Mouse (Mus musculus): ENCODE measurements around the gene Slc9a1. TPM values are rescaled to one million over a fixed set of nuclear protein-coding genes. Genes with fewer than 3 reads are reported as not detected.

Gene Slc9a1
- polyA plus RNA-seq (2012; ENCODE audit: insufficient read depth, insufficient read length, low replicate concordance, missing spikeins) = not detected in 2 replicates

DNA sequence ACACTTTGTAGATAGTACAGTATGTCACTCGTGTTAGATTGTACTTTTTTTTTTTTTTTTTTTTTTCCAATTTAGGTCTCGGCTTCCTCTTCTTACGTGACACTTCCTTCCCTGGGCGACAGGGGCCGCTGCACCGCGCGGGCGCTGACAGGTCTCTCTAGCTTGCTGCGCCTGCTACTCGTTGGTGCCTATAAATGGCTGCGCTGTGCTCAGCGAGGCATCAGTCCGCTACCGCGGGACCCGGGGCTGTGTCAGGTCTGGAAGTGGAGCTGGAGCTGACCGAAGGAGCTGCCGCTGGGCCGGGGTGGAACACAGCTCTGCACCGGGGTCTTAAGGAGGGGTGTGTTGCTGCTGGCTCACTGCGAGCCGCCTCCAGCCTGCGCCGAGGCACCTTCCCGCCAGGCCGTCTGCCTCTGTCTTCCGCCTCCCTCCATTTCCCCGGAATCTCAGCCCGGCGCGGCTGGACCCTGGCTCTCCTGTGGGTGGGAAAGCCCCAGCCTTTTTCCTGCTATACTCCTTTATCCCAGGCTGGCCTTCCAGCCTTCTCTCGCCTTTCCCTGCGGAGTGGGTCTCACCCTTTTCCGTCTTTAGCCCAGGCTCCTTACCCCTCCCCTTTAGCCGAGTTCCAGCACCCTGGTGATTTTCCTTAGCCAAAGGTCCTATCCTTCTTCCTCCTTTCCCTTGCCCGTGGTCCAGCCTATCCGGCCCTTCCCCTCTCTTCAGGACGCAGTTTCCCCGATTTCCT is at the start of gene Slc9a1:
TSS of gene Slc9a1 (plus strand) at position 154 of the 745 bp plus-strand sequence.
- H3K27ac ChIP-seq (ENCODE audit: insufficient read depth, low read depth, low read length) = peak within 1 kb of the TSS; percentile 68
- peak within 1 kb of the TSS; percentile 71 for H3K4me3 ChIP-seq (ENCODE audit: insufficient read depth, low read depth, low read length)
- peaks cover 35% of the 10 kb centered on the region for H3K4me1 ChIP-seq (ENCODE audit: control insufficient read depth, insufficient read depth, low read length)
- TF ChIP-seq POLR2A (IDR thresholded peaks at IDR 0.05; ENCODE audit: insufficient read depth, low read depth, low read length) (peak; percentile 100), CTCF (IDR thresholded peaks at IDR 0.05; ENCODE audit: insufficient read depth, low read depth, low read length) (peak; percentile 82)
- under 1% methylated on average over 38 of the region's 40 CpGs for WGBS

GRCm38 (mm10) chr4:133328129-133328528 is 41.4 kb upstream of the Slc9a1 start:
- TF ChIP-seq CTCF (IDR thresholded peaks at IDR 0.05; ENCODE audit: insufficient read depth, low read depth, low read length) = no peak
- TF ChIP-seq POLR2A (IDR thresholded peaks at IDR 0.05; ENCODE audit: insufficient read depth, low read depth, low read length) = no peak
- 88% methylated on average over 7 of the region's 7 CpGs for WGBS
- H3K4me1 ChIP-seq (ENCODE audit: control insufficient read depth, insufficient read depth, low read length) = peaks cover 12% of the 10 kb centered on the region
- H3K27ac ChIP-seq (ENCODE audit: insufficient read depth, low read depth, low read length) = no peak overlapping the region
- no peak overlapping the region for H3K4me3 ChIP-seq (ENCODE audit: insufficient read depth, low read depth, low read length)

GRCm38 (mm10) chr4:133330296-133330695 is 39.2 kb upstream of the Slc9a1 start:
- no peak overlapping the region for H3K4me3 ChIP-seq (ENCODE audit: insufficient read depth, low read depth, low read length)
- H3K27ac ChIP-seq (ENCODE audit: insufficient read depth, low read depth, low read length) = no peak overlapping the region
- H3K4me1 ChIP-seq (ENCODE audit: control insufficient read depth, insufficient read depth, low read length) = peaks cover 17% of the 10 kb centered on the region
- 80% methylated on average over 4 of the region's 4 CpGs for WGBS
- TF ChIP-seq CTCF (IDR thresholded peaks at IDR 0.05; ENCODE audit: insufficient read depth, low read depth, low read length) = no peak
- no peak for TF ChIP-seq POLR2A (IDR thresholded peaks at IDR 0.05; ENCODE audit: insufficient read depth, low read depth, low read length)

DNA sequence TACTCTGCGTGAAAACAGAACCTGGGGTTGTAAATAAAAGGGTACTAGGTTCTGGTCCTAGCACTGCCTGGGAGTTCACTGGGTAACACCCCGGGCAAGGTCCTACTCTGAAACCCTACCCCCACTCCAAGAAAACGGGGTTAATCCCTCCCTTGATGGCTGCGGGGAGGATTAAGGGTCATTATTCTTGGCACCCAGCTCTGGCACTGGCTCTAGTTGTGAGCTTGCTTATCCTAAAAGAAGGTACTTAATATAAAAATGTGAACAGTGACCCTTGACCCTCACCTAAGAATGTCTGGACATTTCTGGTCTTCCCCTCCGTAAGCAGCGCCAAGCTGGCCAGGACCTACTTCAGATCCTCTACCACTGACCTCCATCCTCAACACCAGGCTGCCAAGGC is 36.2 kb upstream of the Slc9a1 start:
- no peak overlapping the region for H3K4me3 ChIP-seq (ENCODE audit: insufficient read depth, low read depth, low read length)
- 60% methylated on average over 6 of the region's 6 CpGs for WGBS
- no peak overlapping the region for H3K27ac ChIP-seq (ENCODE audit: insufficient read depth, low read depth, low read length)
- peaks cover 13% of the 10 kb centered on the region for H3K4me1 ChIP-seq (ENCODE audit: control insufficient read depth, insufficient read depth, low read length)
- no peak for TF ChIP-seq CTCF (IDR thresholded peaks at IDR 0.05; ENCODE audit: insufficient read depth, low read depth, low read length)
- no peak for TF ChIP-seq POLR2A (IDR thresholded peaks at IDR 0.05; ENCODE audit: insufficient read depth, low read depth, low read length)

GRCm38 (mm10) chr4:133337833-133338520 is 31.5 kb upstream of the Slc9a1 start:
- Histone ChIP-seq H3K27ac (ENCODE audit: insufficient read depth, low read depth, low read length) (no peak overlapping the region), H3K4me3 (ENCODE audit: insufficient read depth, low read depth, low read length) (peak overlapping the region; percentile 62), H3K4me1 (ENCODE audit: control insufficient read depth, insufficient read depth, low read length) (peaks cover 12% of the 10 kb centered on the region)
- 8% methylated on average over 14 of the region's 14 CpGs for WGBS
- TF ChIP-seq CTCF (IDR thresholded peaks at IDR 0.05; ENCODE audit: insufficient read depth, low read depth, low read length) = no peak

GRCm38 (mm10) chr4:133338521-133339095 is 30.9 kb upstream of the Slc9a1 start:
- Histone ChIP-seq H3K4me1 (ENCODE audit: control insufficient read depth, insufficient read depth, low read length) (peaks cover 7% of the 10 kb centered on the region), H3K4me3 (ENCODE audit: insufficient read depth, low read depth, low read length) (peak overlapping the region; percentile 62), H3K27ac (ENCODE audit: insufficient read depth, low read depth, low read length) (no peak overlapping the region)
- TF ChIP-seq CTCF (IDR thresholded peaks at IDR 0.05; ENCODE audit: insufficient read depth, low read depth, low read length) = no peak
- no peak for TF ChIP-seq POLR2A (IDR thresholded peaks at IDR 0.05; ENCODE audit: insufficient read depth, low read depth, low read length)
- under 1% methylated on average over 39 of the region's 39 CpGs for WGBS

- TF ChIP-seq POLR2A (IDR thresholded peaks at IDR 0.05; ENCODE audit: insufficient read depth, low read depth, low read length) (peak; percentile 61; the same call in 1 of the 2 replicates), CTCF (IDR thresholded peaks at IDR 0.05; ENCODE audit: insufficient read depth, low read depth, low read length) (no peak)
- H3K4me3 ChIP-seq (ENCODE audit: insufficient read depth, low read depth, low read length) = peak overlapping the region; percentile 62
- peaks cover 6% of the 10 kb centered on the region; the same call in 1 of the 2 replicates for H3K4me1 ChIP-seq (ENCODE audit: control insufficient read depth, insufficient read depth, low read length)
- no peak overlapping the region for H3K27ac ChIP-seq (ENCODE audit: insufficient read depth, low read depth, low read length)
- WGBS = under 1% methylated on average over 57 of the region's 60 CpGs
Measured at GRCm38 (mm10) chr4:133339148-133339749, 30.3 kb upstream of the Slc9a1 start.

DNA sequence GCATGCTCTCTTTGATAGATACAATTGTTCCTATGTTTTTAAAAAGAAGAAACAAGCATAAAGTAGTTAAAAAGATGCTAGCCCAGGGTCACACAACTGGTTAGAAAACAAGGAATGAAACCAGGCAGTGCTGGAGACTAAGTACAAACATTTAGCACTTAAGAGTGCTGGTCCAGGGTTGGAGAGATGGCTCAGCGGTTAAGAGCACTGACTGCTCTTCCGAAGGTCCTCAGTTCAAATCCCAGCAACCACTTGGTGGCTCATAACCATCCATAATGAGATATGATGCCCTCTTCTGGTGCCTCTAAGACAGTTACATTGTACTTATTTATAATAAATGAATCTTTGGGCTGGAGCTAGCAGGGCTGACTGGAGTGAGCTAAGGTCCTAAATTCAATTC is 29.3 kb upstream of the Slc9a1 start:
- Histone ChIP-seq H3K4me3 (ENCODE audit: insufficient read depth, low read depth, low read length) (no peak overlapping the region), H3K4me1 (ENCODE audit: control insufficient read depth, insufficient read depth, low read length) (peaks cover 6% of the 10 kb centered on the region; the same call in 1 of the 2 replicates), H3K27ac (ENCODE audit: insufficient read depth, low read depth, low read length) (no peak overlapping the region)
- TF ChIP-seq CTCF (IDR thresholded peaks at IDR 0.05; ENCODE audit: insufficient read depth, low read depth, low read length) = no peak
- TF ChIP-seq POLR2A (IDR thresholded peaks at IDR 0.05; ENCODE audit: insufficient read depth, low read depth, low read length) = no peak
- 86% methylated on average over 2 of the region's 2 CpGs for WGBS
